In genomic region chr13:81135953-81136352, GRCm38 (mm10) we compare ENCODE assay signal across 10 mouse cellular contexts.
DNase-seq lines count a peak whose midpoint lies in the region; ATAC-seq and TF ChIP-seq lines count a peak whose summit lies in the region.
"Had no signal": no experiment of that assay in that cellular context is flagged by ENCODE, and none has a peak within 500 bp of the region (broad histone marks: within the 10 kb centered on the region; RNA-seq: fewer than 3 reads in every experiment).

No protein-coding gene starts in this region.

- no peaks in the 10 kb centered on the region for H3K27me3 ChIP-seq in embryonic facial prominence, embryonic 14.5 days (replicated peaks; ENCODE audit: control insufficient read depth, insufficient read depth, low read length)
- H3K27me3 ChIP-seq in embryonic facial prominence, embryonic 10.5 days (replicated peaks; ENCODE audit: low read depth, poor library complexity, severe bottlenecking): no peaks in the 10 kb centered on the region
- no peaks in the 10 kb centered on the region for H3K27me3 ChIP-seq in kidney, postnatal 0 days (ENCODE audit: insufficient read depth, low read length)
- H3K27me3 ChIP-seq in midbrain, embryonic 11.5 days (ENCODE audit: control insufficient read depth, insufficient read depth, low read length): no peaks in the 10 kb centered on the region
- H3K27me3 ChIP-seq: embryonic facial prominence, embryonic 13.5 days had no signal

- H3K4me2 ChIP-seq in embryonic facial prominence, embryonic 14.5 days (ENCODE audit: low read depth, low read length): no peak overlapping the region
- 0 out of 2 replicates have a peak overlapping the region, but pooled peaks have one; percentile 5 for H3K4me2 ChIP-seq in kidney, postnatal 0 days (ENCODE audit: low read length)
- no peak overlapping the region for H3K4me2 ChIP-seq in midbrain, embryonic 11.5 days
- H3K4me2 ChIP-seq: embryonic facial prominence, embryonic 13.5 days had no signal

- peaks cover 13% of the 10 kb centered on the region for H3K4me1 ChIP-seq in embryonic facial prominence, embryonic 14.5 days (ENCODE audit: control insufficient read depth, insufficient read depth, low read length)
- H3K4me1 ChIP-seq in embryonic facial prominence, embryonic 10.5 days: peaks cover 43% of the 10 kb centered on the region
- peaks cover 12% of the 10 kb centered on the region; the same call in 1 of the 2 replicates for H3K4me1 ChIP-seq in kidney, postnatal 0 days (replicated peaks; ENCODE audit: insufficient read depth, low read length)
- peaks cover 52% of the 10 kb centered on the region for H3K4me1 ChIP-seq in bone marrow macrophage, adult 2 months (ENCODE audit: control insufficient read depth, insufficient read depth, low read length)
- no peaks in the 10 kb centered on the region for H3K4me1 ChIP-seq in midbrain, embryonic 11.5 days (ENCODE audit: control insufficient read depth, insufficient read depth, low read length)

- no peaks in the 10 kb centered on the region for H3K9me3 ChIP-seq in embryonic facial prominence, embryonic 14.5 days (ENCODE audit: control insufficient read depth, low read length)
- no peaks in the 10 kb centered on the region for H3K9me3 ChIP-seq in embryonic facial prominence, embryonic 10.5 days
- no peaks in the 10 kb centered on the region for H3K9me3 ChIP-seq in kidney, postnatal 0 days (replicated peaks; ENCODE audit: low read length)
- H3K9me3 ChIP-seq in midbrain, embryonic 11.5 days (ENCODE audit: control insufficient read depth, low read length): no peaks in the 10 kb centered on the region
- H3K9me3 ChIP-seq: embryonic facial prominence, embryonic 13.5 days had no signal

- no peak for TF ChIP-seq POLR2A in bone marrow macrophage, adult 2 months (IDR thresholded peaks at IDR 0.05; ENCODE audit: borderline replicate concordance, low read depth, low read length)

- WGBS in embryonic facial prominence, embryonic 14.5 days: 54% methylated on average over 10 of the region's 10 CpGs
- WGBS in embryonic facial prominence, embryonic 10.5 days: 73% methylated on average over 10 of the region's 10 CpGs
- WGBS in kidney, postnatal 0 days: 41% methylated on average over 10 of the region's 10 CpGs
- WGBS in large intestine, adult 2 months: 11% methylated on average over 10 of the region's 10 CpGs
- WGBS in midbrain, embryonic 11.5 days: 88% methylated on average over 10 of the region's 10 CpGs

- 0 out of 2 replicates have a peak overlapping the region, but pooled peaks have one; percentile 39 for H3K27ac ChIP-seq in embryonic facial prominence, embryonic 14.5 days (replicated peaks; ENCODE audit: low read depth, low read length)
- H3K27ac ChIP-seq in embryonic facial prominence, embryonic 10.5 days (replicated peaks): no peak overlapping the region
- H3K27ac ChIP-seq in kidney, postnatal 0 days: no peak overlapping the region
- peak overlapping the region; percentile 87 for H3K27ac ChIP-seq in bone marrow macrophage, adult 2 months (ENCODE audit: insufficient read depth, low read depth, low read length)
- no peak overlapping the region for H3K27ac ChIP-seq in midbrain, embryonic 11.5 days (ENCODE audit: low read depth, low read length)

- no peak for TF ChIP-seq CTCF in kidney, postnatal 0 days (IDR thresholded peaks at IDR 0.05; ENCODE audit: low read depth)
- TF ChIP-seq CTCF in bone marrow macrophage, adult 2 months (IDR thresholded peaks at IDR 0.05; ENCODE audit: low read depth, low read length): no peak

- H3K4me3 ChIP-seq in embryonic facial prominence, embryonic 14.5 days (ENCODE audit: low read depth, low read length): no peak overlapping the region
- H3K4me3 ChIP-seq in embryonic facial prominence, embryonic 10.5 days: no peak overlapping the region
- no peak overlapping the region for H3K4me3 ChIP-seq in kidney, postnatal 0 days (replicated peaks; ENCODE audit: low read depth, low read length)
- no peak overlapping the region for H3K4me3 ChIP-seq in bone marrow macrophage, adult 2 months (ENCODE audit: insufficient read depth, low read length)
- no peak overlapping the region for H3K4me3 ChIP-seq in midbrain, embryonic 11.5 days (ENCODE audit: low read depth, low read length)
- H3K4me3 ChIP-seq: embryonic facial prominence, embryonic 13.5 days had no signal

- peak; percentile 29 for DNase-seq in embryonic facial prominence, embryonic 14.5 days (ENCODE audit: low spot score)
- DNase-seq in embryonic facial prominence, embryonic 10.5 days (ENCODE audit: low spot score): no peak
- no peak for DNase-seq in kidney, postnatal 0 days (ENCODE audit: low spot score)
- DNase-seq in kidney, adult 18-20 months: no peak
- DNase-seq in large intestine, adult 2 months (ENCODE audit: low read depth, low spot score): peak; percentile 42
- DNase-seq in midbrain, embryonic 11.5 days (ENCODE audit: low spot score, missing footprints): no peak
- no peak for DNase-seq in cerebellum, postnatal 10 days
- DNase-seq: adrenal gland, postnatal 25 days had no signal

- ATAC-seq in embryonic facial prominence, embryonic 14.5 days (ENCODE audit: low read depth): peak; percentile 15; the same call in 1 of the 2 replicates
- no peak for ATAC-seq in kidney, postnatal 0 days (replicated peaks; ENCODE audit: low FRiP score, low read depth)
- ATAC-seq in midbrain, embryonic 11.5 days (ENCODE audit: low FRiP score): no peak

- H3K9ac ChIP-seq in embryonic facial prominence, embryonic 14.5 days (ENCODE audit: low read depth, low read length): no peak overlapping the region
- H3K9ac ChIP-seq in kidney, postnatal 0 days (ENCODE audit: low read depth, low read length): no peak overlapping the region
- H3K9ac ChIP-seq in midbrain, embryonic 11.5 days (ENCODE audit: low read length): no peak overlapping the region
- H3K9ac ChIP-seq: embryonic facial prominence, embryonic 13.5 days had no signal

- no peaks in the 10 kb centered on the region for H3K36me3 ChIP-seq in embryonic facial prominence, embryonic 14.5 days (ENCODE audit: control insufficient read depth, insufficient read depth, low read length)
- no peaks in the 10 kb centered on the region for H3K36me3 ChIP-seq in embryonic facial prominence, embryonic 10.5 days (replicated peaks)
- H3K36me3 ChIP-seq in kidney, postnatal 0 days (ENCODE audit: insufficient read depth, low read length): no peaks in the 10 kb centered on the region
- no peaks in the 10 kb centered on the region for H3K36me3 ChIP-seq in midbrain, embryonic 11.5 days (ENCODE audit: control insufficient read depth, insufficient read depth, low read length)
- H3K36me3 ChIP-seq: embryonic facial prominence, embryonic 13.5 days had no signal

Comparison
In these comparisons a context has a peak if more than half of its experiments do, and no peak if none do; other contexts are left out.
1. DNase-seq: peak in embryonic facial prominence, embryonic 14.5 days (single experiment) and large intestine, adult 2 months (single experiment); none in embryonic facial prominence, embryonic 10.5 days (single experiment), kidney, postnatal 0 days (single experiment), kidney, adult 18-20 months (single experiment), midbrain, embryonic 11.5 days (single experiment) and cerebellum, postnatal 10 days (0 of 2).
2. H3K27ac ChIP-seq: peak in embryonic facial prominence, embryonic 14.5 days (single experiment) and bone marrow macrophage, adult 2 months (single experiment); none in embryonic facial prominence, embryonic 10.5 days (single experiment), kidney, postnatal 0 days (single experiment) and midbrain, embryonic 11.5 days (single experiment).